8 mouse cellular contexts compared by ENCODE assay signal in the genomic region with DNA sequence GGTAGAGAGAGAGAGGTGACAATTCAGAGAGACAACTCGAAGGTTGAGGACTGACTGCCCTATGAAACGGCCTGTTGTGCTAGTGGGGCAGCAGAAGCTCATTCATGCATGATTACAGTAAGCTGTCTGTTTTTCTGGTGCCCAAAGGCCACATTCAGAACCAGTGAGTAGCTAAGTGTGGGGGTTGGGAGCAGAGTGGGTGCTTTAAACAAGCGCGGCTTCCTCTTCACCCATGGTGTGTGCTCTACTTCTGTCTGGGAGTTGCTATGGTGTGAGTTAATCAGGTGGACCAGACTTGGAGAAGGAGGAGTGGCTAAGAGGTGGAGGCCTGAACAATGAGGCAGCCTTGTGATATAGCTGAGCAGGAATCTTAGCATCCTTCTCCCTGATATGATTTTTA. TPM values are rescaled to one million over a fixed set of nuclear protein-coding genes. Genes with fewer than 3 reads are reported as not detected.
DNase-seq lines count a peak whose midpoint lies in the region; ATAC-seq and TF ChIP-seq lines count a peak whose summit lies in the region.

No protein-coding gene starts in this region.

- no peaks in the 10 kb centered on the region for H3K27me3 ChIP-seq in kidney, postnatal 0 days (ENCODE audit: insufficient read depth, low read length)
- H3K27me3 ChIP-seq in hindbrain, embryonic 16.5 days (replicated peaks; ENCODE audit: control insufficient read depth, insufficient read depth, low read length), result no peaks in the 10 kb centered on the region
- peaks cover 5% of the 10 kb centered on the region; the same call in 1 of the 2 replicates for H3K27me3 ChIP-seq in lung, embryonic 15.5 days

- H3K36me3 ChIP-seq in kidney, postnatal 0 days (ENCODE audit: insufficient read depth, low read length), result no peaks in the 10 kb centered on the region
- no peaks in the 10 kb centered on the region for H3K36me3 ChIP-seq in hindbrain, embryonic 16.5 days (ENCODE audit: control insufficient read depth, insufficient read depth, low read length)
- H3K36me3 ChIP-seq in lung, embryonic 15.5 days, result no peaks in the 10 kb centered on the region

- 49% methylated on average over 4 of the region's 4 CpGs for WGBS in kidney, postnatal 0 days
- 14% methylated on average over 4 of the region's 4 CpGs for WGBS in hindbrain, embryonic 16.5 days
- WGBS in lung, embryonic 15.5 days, result 47% methylated on average over 4 of the region's 4 CpGs

- no peaks in the 10 kb centered on the region for H3K4me1 ChIP-seq in kidney, postnatal 0 days (replicated peaks; ENCODE audit: insufficient read depth, low read length)
- H3K4me1 ChIP-seq in hindbrain, embryonic 16.5 days (ENCODE audit: control insufficient read depth, insufficient read depth, low read depth, low read length), result peaks cover 25% of the 10 kb centered on the region
- H3K4me1 ChIP-seq in lung, embryonic 15.5 days, result peaks cover 20% of the 10 kb centered on the region

- H3K9me3 ChIP-seq in kidney, postnatal 0 days (replicated peaks; ENCODE audit: low read length), result no peaks in the 10 kb centered on the region
- H3K9me3 ChIP-seq in hindbrain, embryonic 16.5 days (ENCODE audit: control insufficient read depth, low read length), result no peaks in the 10 kb centered on the region
- H3K9me3 ChIP-seq in lung, embryonic 15.5 days, result no peaks in the 10 kb centered on the region

- H3K27ac ChIP-seq in kidney, postnatal 0 days, result no peak overlapping the region
- H3K27ac ChIP-seq in hindbrain, embryonic 16.5 days (ENCODE audit: low read depth, low read length), result peak overlapping the region; percentile 97
- no peak overlapping the region for H3K27ac ChIP-seq in lung, embryonic 15.5 days

- H3K4me3 ChIP-seq in kidney, postnatal 0 days (replicated peaks; ENCODE audit: low read depth, low read length), result no peak overlapping the region
- H3K4me3 ChIP-seq in hindbrain, embryonic 16.5 days (ENCODE audit: low read length), result peak overlapping the region; percentile 85
- peak overlapping the region; percentile 78; the same call in 1 of the 2 replicates for H3K4me3 ChIP-seq in lung, embryonic 15.5 days

- H3K4me2 ChIP-seq in kidney, postnatal 0 days (ENCODE audit: low read length), result no peak overlapping the region
- H3K4me2 ChIP-seq in hindbrain, embryonic 16.5 days (ENCODE audit: low read length), result peak overlapping the region; percentile 77
- peak overlapping the region; percentile 97 for H3K4me2 ChIP-seq in lung, embryonic 15.5 days

- ATAC-seq in kidney, postnatal 0 days (replicated peaks; ENCODE audit: low FRiP score, low read depth), result no peak
- peak; percentile 43 for ATAC-seq in hindbrain, embryonic 16.5 days
- no peak for ATAC-seq in lung, embryonic 15.5 days (ENCODE audit: borderline replicate concordance, extremely low read depth, low FRiP score, low TSS enrichment)
- ATAC-seq in activated CD4-positive, CD25-positive, alpha-beta regulatory T cell, adult 4 months, result no peak
- no peak for ATAC-seq in granulocyte monocyte progenitor cell, adult 5-6 weeks (replicated peaks; ENCODE audit: poor library complexity, severe bottlenecking)

- no peak overlapping the region for H3K9ac ChIP-seq in kidney, postnatal 0 days (ENCODE audit: low read depth, low read length)
- H3K9ac ChIP-seq in hindbrain, embryonic 16.5 days (ENCODE audit: low read depth, low read length), result peak overlapping the region; percentile 95
- no peak overlapping the region for H3K9ac ChIP-seq in lung, embryonic 15.5 days

- peak; percentile 17 for DNase-seq in kidney, postnatal 0 days (ENCODE audit: low spot score)
- DNase-seq in kidney, adult 11 months, result no peak
- peak; percentile 56 to 59 for DNase-seq in cerebellum, postnatal 25 days
- peak; percentile 44 to 56 for DNase-seq in right cerebral cortex, adult 2 months (ENCODE audit: low spot score in 2 of 2)

- no peak for TF ChIP-seq CTCF in kidney, postnatal 0 days (IDR thresholded peaks at IDR 0.05; ENCODE audit: low read depth)

RNA-seq across cellular contexts. Expression of a gene that starts 2.2 kb away (rescaled TPM):
- 1.2 and 2.0 TPM in 2 replicates for polyA plus RNA-seq in kidney, postnatal 0 days (2015; fragmentation: Nextera tagmentation; extraction: Ambion mirVana)
- 55.7 and 65.1 TPM in 2 replicates for polyA plus RNA-seq in hindbrain, embryonic 16.5 days (2015; fragmentation: Nextera tagmentation; extraction: Ambion mirVana)
- 8.3 and 9.8 TPM in 2 replicates for polyA plus RNA-seq in lung, embryonic 15.5 days (2015; fragmentation: Nextera tagmentation; extraction: Ambion mirVana)
- 10 to 100 TPM; 44.9 to 49.8 TPM for polyA plus RNA-seq in activated CD4-positive, CD25-positive, alpha-beta regulatory T cell, adult 4 months (2017; shearing (Covaris generic))
- total RNA-seq in granulocyte monocyte progenitor cell, adult 5-6 weeks (2014; fragmentation: Nextera tagmentation), result 3.4 and 3.5 TPM in 2 replicates
- 4.4 and 6.5 TPM in 2 replicates for total RNA-seq in granulocyte monocyte progenitor cell, adult 5-6 weeks (2017)
